Mouse (Mus musculus) urinary bladder, adult 18-20 months (tissue): Measurements from ENCODE around the gene Gm17359.
"Not testable (repeated sequence)": the region's sequence is repeated elsewhere in the genome, so short reads cannot be mapped to it uniquely, and the experiment has no call there.

Source experiments
- DNase-seq, 2 experiments: peaks; one replicate each; pipeline ENCODE4 v3.0.0; 2022; ENCODE audit warnings: low spot score in 2 of 2, mixed read lengths in 2 of 2

Gm17359 gene

GRCm38 (mm10) chr3:79415081-79415480, 78.6 kb downstream of the Gm17359 start:
- DNase-seq = no peak

- no peak for DNase-seq
Measured at GRCm38 (mm10) chr3:79415929-79416328, 79.5 kb downstream of the Gm17359 start.

- DNase-seq = no peak
Measured at GRCm38 (mm10) chr3:79416944-79417680, 80.7 kb downstream of the Gm17359 start.

- no peak for DNase-seq
Measured at GRCm38 (mm10) chr3:79418921-79419320, 82.5 kb downstream of the Gm17359 start.

GRCm38 (mm10) chr3:79425441-79425840, 89.0 kb downstream of the Gm17359 start:
- no peak for DNase-seq

- DNase-seq = no peak
Measured at GRCm38 (mm10) chr3:79433593-79433992, 97.1 kb downstream of the Gm17359 start.

GRCm38 (mm10) chr3:79434436-79434835, 98.0 kb downstream of the Gm17359 start:
- DNase-seq = no peak

- DNase-seq = no peak
Measured at GRCm38 (mm10) chr3:79434985-79435384, 98.5 kb downstream of the Gm17359 start.

- no peak for DNase-seq
Measured at GRCm38 (mm10) chr3:79436186-79436585, 99.7 kb downstream of the Gm17359 start.

GRCm38 (mm10) chr3:79438276-79438675, 101.8 kb downstream of the Gm17359 start:
- no peak for DNase-seq

- DNase-seq = no peak
Measured at GRCm38 (mm10) chr3:79440976-79441491, 104.6 kb downstream of the Gm17359 start.

GRCm38 (mm10) chr3:79443850-79444249, 107.4 kb downstream of the Gm17359 start:
- DNase-seq = no peak

- no peak for DNase-seq
Measured at GRCm38 (mm10) chr3:79445041-79445440, 108.6 kb downstream of the Gm17359 start.

GRCm38 (mm10) chr3:79446124-79446523, 109.7 kb downstream of the Gm17359 start:
- DNase-seq = no peak

GRCm38 (mm10) chr3:79446648-79447047, 110.2 kb downstream of the Gm17359 start:
- DNase-seq = not testable (repeated sequence)

GRCm38 (mm10) chr3:79448421-79448820, 112.0 kb downstream of the Gm17359 start:
- DNase-seq = no peak

- DNase-seq = no peak
Measured at GRCm38 (mm10) chr3:79449361-79449760, 112.9 kb downstream of the Gm17359 start.

GRCm38 (mm10) chr3:79452696-79453263, 116.3 kb downstream of the Gm17359 start:
- no peak for DNase-seq

GRCm38 (mm10) chr3:79455761-79456160, 119.3 kb downstream of the Gm17359 start:
- DNase-seq = no peak

- no peak for DNase-seq
Measured at GRCm38 (mm10) chr3:79458651-79459275, 122.3 kb downstream of the Gm17359 start.

GRCm38 (mm10) chr3:79469440-79469839, 133.0 kb downstream of the Gm17359 start:
- no peak for DNase-seq

- no peak for DNase-seq
Measured at GRCm38 (mm10) chr3:79472362-79472761, 135.9 kb downstream of the Gm17359 start.

GRCm38 (mm10) chr3:79474911-79475310, 138.4 kb downstream of the Gm17359 start:
- no peak for DNase-seq
